Mouse (Mus musculus) CH12.LX (cell line): ENCODE results near the gene Pate2. TPM values are rescaled to one million over a fixed set of nuclear protein-coding genes. Genes with fewer than 3 reads are reported as not detected.

Source experiments
- DNase-seq: peaks from one replicate; pipeline ENCODE4 v3.0.0-alpha.2; 2013; ENCODE audit errors: extremely low read depth
- H3K27ac ChIP-seq: 2 replicates; pipeline ENCODE4 v1.5.1; 2012; ENCODE audit warnings: low read depth, mild to moderate bottlenecking, control low read depth, moderate library complexity; ENCODE audit not compliant: insufficient read depth
- H3K27me3 ChIP-seq: replicated peaks from 2 replicates; pipeline ENCODE3; 2012; ENCODE audit warnings: inconsistent platforms
- H3K36me3 ChIP-seq, 2 experiments: replicated peaks in 1 of 2; 2 replicates each; pipeline versions ENCODE3 to v1.6.1; 2012; ENCODE audit warnings: inconsistent platforms in 1 of 2, low read length in 1 of 2, mild to moderate bottlenecking in 1 of 2, mixed read lengths in 1 of 2, moderate library complexity in 1 of 2; ENCODE audit not compliant: control insufficient read depth in 1 of 2, insufficient read depth in 1 of 2
- H3K4me1 ChIP-seq, 2 experiments: 2 replicates each; pipeline ENCODE4 v1.6.1; 2012; ENCODE audit warnings: inconsistent platforms in 1 of 2, moderate library complexity in 1 of 2; ENCODE audit not compliant: insufficient read depth in 2 of 2, control insufficient read depth in 1 of 2
- H3K4me2 ChIP-seq: 2 replicates; pipeline ENCODE4 v1.6.1; 2012; ENCODE audit warnings: low read depth, mild to moderate bottlenecking, control low read depth; ENCODE audit not compliant: poor library complexity, insufficient read depth, severe bottlenecking
- H3K4me3 ChIP-seq, 3 experiments: fragments of 150-350 bp in 1 of 3; sonication (generic) in 1 of 3; replicated peaks in 1 of 3; 2 replicates each; pipeline versions ENCODE3 to v1.5.1; 2011 to 2012; ENCODE audit warnings: low read depth in 2 of 3, low read length in 2 of 3, mild to moderate bottlenecking in 2 of 3, moderate library complexity in 2 of 3, control low read depth in 1 of 3, improper control_type of control experiment in 1 of 3, inconsistent platforms in 1 of 3, mixed read lengths in 1 of 3; ENCODE audit not compliant: poor library complexity in 1 of 3
- H3K79me2 ChIP-seq: replicated peaks from 2 replicates; pipeline ENCODE4 v1.6.1; 2012; ENCODE audit warnings: mild to moderate bottlenecking, moderate library complexity; ENCODE audit not compliant: control insufficient read depth, poor library complexity, insufficient read depth, severe bottlenecking; ENCODE audit errors: extremely low read depth
- H3K9ac ChIP-seq: 2 replicates; pipeline ENCODE4 v1.6.1; 2012; ENCODE audit warnings: low read depth, mild to moderate bottlenecking, control low read depth, moderate library complexity; ENCODE audit not compliant: insufficient read depth
- H3K9me3 ChIP-seq: replicated peaks from 2 replicates; pipeline ENCODE3; 2012; ENCODE audit warnings: low read length, inconsistent platforms, mixed read lengths
- CHD1 ChIP-seq: IDR thresholded peaks from 2 replicates; pipeline ENCODE4 v1.6.1; 2012; ENCODE audit warnings: low read depth, low read length, improper control_type of control experiment, inconsistent platforms
- CHD2 ChIP-seq: IDR thresholded peaks from 2 replicates; pipeline ENCODE4 v1.6.1; 2011; ENCODE audit warnings: low read length, improper control_type of control experiment
- CTCF ChIP-seq, 2 experiments: IDR thresholded peaks in 1 of 2; conservative IDR thresholded peaks in 1 of 2; 2 replicates each; pipeline ENCODE4 v1.5.1; 2011 to 2012; ENCODE audit warnings: low read depth in 2 of 2, low read length in 2 of 2, improper control_type of control experiment in 1 of 2, inconsistent platforms in 1 of 2, mild to moderate bottlenecking in 1 of 2, moderate library complexity in 1 of 2
- E2F4 ChIP-seq: IDR thresholded peaks from 2 replicates; pipeline ENCODE4 v1.6.1; 2011; ENCODE audit warnings: low read depth, low read length, improper control_type of control experiment; ENCODE audit not compliant: insufficient replicate concordance
- EP300 ChIP-seq: IDR thresholded peaks from 2 replicates; pipeline ENCODE4 v1.6.1; 2011; ENCODE audit warnings: low read length, improper control_type of control experiment
- IRF4 ChIP-seq: IDR thresholded peaks from 2 replicates; pipeline ENCODE4 v1.6.1; 2014; ENCODE audit warnings: low read depth, mild to moderate bottlenecking, inconsistent platforms, low read length, improper control_type of control experiment
- MAZ ChIP-seq: IDR thresholded peaks from 2 replicates; pipeline ENCODE4 v1.6.1; 2012; ENCODE audit warnings: low read depth, mild to moderate bottlenecking, inconsistent platforms, low read length, improper control_type of control experiment, moderate library complexity
- NELFE ChIP-seq: IDR thresholded peaks from 2 replicates; pipeline ENCODE4 v1.6.1; 2011; ENCODE audit warnings: low read depth, low read length, improper control_type of control experiment
- POLR2AphosphoS2 ChIP-seq: IDR thresholded peaks from 2 replicates; pipeline ENCODE4 v1.6.1; 2011; ENCODE audit warnings: low read depth, low read length, improper control_type of control experiment
- RAD21 ChIP-seq: IDR thresholded peaks from 2 replicates; pipeline ENCODE4 v1.6.1; 2011; ENCODE audit warnings: low read depth, mild to moderate bottlenecking, low read length, improper control_type of control experiment, moderate library complexity
- SIN3A ChIP-seq: IDR thresholded peaks from 2 replicates; pipeline ENCODE4 v1.6.1; 2012; ENCODE audit warnings: low read length, improper control_type of control experiment, inconsistent platforms
- SMC3 ChIP-seq: IDR thresholded peaks from 2 replicates; pipeline ENCODE4 v1.6.1; 2011; ENCODE audit warnings: low read depth, low read length, improper control_type of control experiment
- TBP ChIP-seq: conservative IDR thresholded peaks from 2 replicates; pipeline ENCODE4 v1.6.1; 2011; ENCODE audit warnings: low read depth, low read length, improper control_type of control experiment
- ZMIZ1 ChIP-seq: IDR thresholded peaks from 2 replicates; pipeline ENCODE4 v1.6.1; 2012; ENCODE audit warnings: low read depth, mild to moderate bottlenecking, inconsistent platforms, low read length, improper control_type of control experiment
- dilution Hi-C: fragments of 300-500 bp; cut with MboI; formaldehyde crosslinking; loops from 2 replicates; pipeline ENCODE4 v1.14.3; 2020; ENCODE audit warnings: low sequenced_read_pairs; ENCODE audit not compliant: extremely low pct_unique_long_range_greater_than_20kb, extremely low pct_ligation_motif_present
- in situ Hi-C: fragments of 300-500 bp; cut with MboI; formaldehyde crosslinking; loops from 3 replicates; pipeline ENCODE4 v1.14.3; 2019; ENCODE audit warnings: low sequenced_read_pairs, low pct_ligation_motif_present, low pct_unique_long_range_greater_than_20kb, mixed read lengths
- polyA plus RNA-seq: library from polyadenylated mRNA; unstranded; fragments of >175 nt; gene quantifications from 2 replicates; pipeline ENCODE4 v1.2.1, GENCODE M21; 2012; ENCODE audit warnings: low read depth; ENCODE audit not compliant: insufficient read length
- total RNA-seq, 2 experiments: library from RNA; depleted of rRNA; stranded (reverse); fragments of 300-350 nt in 1 of 2; fragments of >200 nt in 1 of 2; gene quantifications; 2 replicates each; pipeline ENCODE4 v1.2.3; 2012 to 2014

Gene Pate2
- total and polyA plus RNA-seq, 3 experiments, result 0.24 to 1.0 (median 0.41) TPM

GRCm38 (mm10) chr9:35592903-35593302 lies 22.8 kb downstream of the Pate2 start:
- H3K9me3 ChIP-seq, result no peaks in the 10 kb centered on the region
- dilution Hi-C loops, result no loop called here

GRCm38 (mm10) chr9:35607647-35608405 lies 37.7 kb downstream of the Pate2 start:
- dilution Hi-C loops, result no loop called here
- no peak overlapping the region for H3K4me2 ChIP-seq
- TF ChIP-seq ZMIZ1 (no peak), IRF4 (no peak), E2F4 (no peak), MAZ (no peak), CHD2 (no peak), POLR2AphosphoS2 (no peak), CHD1 (no peak), SIN3A (no peak), NELFE (no peak), TBP (no peak), CTCF (conservative IDR thresholded peaks at IDR 0.05 in 1 of 2, IDR thresholded peaks at IDR 0.05 in 1 of 2; ENCODE audit: low read depth in 2 of 2, low read length in 2 of 2) (no peak)

More at GRCm38 (mm10) chr9:35592903-35593302, 22.8 kb downstream of the Pate2 start:
- H3K4me2 ChIP-seq, result no peak overlapping the region
- TF ChIP-seq CTCF (conservative IDR thresholded peaks at IDR 0.05 in 1 of 2, IDR thresholded peaks at IDR 0.05 in 1 of 2; ENCODE audit: low read depth in 2 of 2, low read length in 2 of 2) (peak; percentile 37 to 89; a peak in 2 of 4 replicates), RAD21 (peak; percentile 88), SMC3 (peak; percentile 70), EP300 (no peak)
- TF ChIP-seq, all 38 proteins: peak for 3
- peak; percentile 30 for DNase-seq
- no peaks in the 10 kb centered on the region for H3K27me3 ChIP-seq
- H3K27ac ChIP-seq, result no peak overlapping the region
- H3K4me3 ChIP-seq, result no peak overlapping the region
- H3K79me2 ChIP-seq, result no peaks in the 10 kb centered on the region
- no peaks in the 10 kb centered on the region for H3K4me1 ChIP-seq
- H3K9ac ChIP-seq, result no peak overlapping the region
- in situ Hi-C loops, result no loop called here
- no peaks in the 10 kb centered on the region for H3K36me3 ChIP-seq

More at GRCm38 (mm10) chr9:35607647-35608405, 37.7 kb downstream of the Pate2 start:
- Histone ChIP-seq H3K36me3 (no peaks in the 10 kb centered on the region), H3K4me1 (peaks cover 0 to 6% of the 10 kb centered on the region in 2 experiments; a peak in 2 of 4 replicates), H3K9me3 (no peaks in the 10 kb centered on the region), H3K27me3 (no peaks in the 10 kb centered on the region), H3K27ac (no peak overlapping the region), H3K79me2 (no peaks in the 10 kb centered on the region), H3K9ac (no peak overlapping the region), H3K4me3 (no peak overlapping the region)
- in situ Hi-C loops, result no loop called here
- DNase-seq, result no peak
